Mouse (Mus musculus) cerebellum, adult 2 months (tissue): ENCODE measurements around the gene Ncapd3. TPM values are rescaled to one million over a fixed set of nuclear protein-coding genes. Genes with fewer than 3 reads are reported as not detected.

Source experiments
- DNase-seq, 2 experiments: peaks; one replicate each; pipeline ENCODE4 v3.0.0; 2021
- H3K27ac ChIP-seq: fragments of 200-500 bp; 2 replicates; pipeline ENCODE4 v1.5.1; 2012; ENCODE audit warnings: low read length, control low read depth, inconsistent platforms; ENCODE audit not compliant: insufficient read depth
- H3K27me3 ChIP-seq: fragments of 200-500 bp; 2 replicates; pipeline ENCODE4 v1.6.1; 2012; ENCODE audit warnings: inconsistent platforms, mild to moderate bottlenecking, low read length, moderate library complexity; ENCODE audit not compliant: control insufficient read depth, insufficient read depth
- H3K4me1 ChIP-seq: fragments of 200-500 bp; 2 replicates; pipeline ENCODE4 v1.6.1; 2011; ENCODE audit warnings: low read length; ENCODE audit not compliant: control insufficient read depth, insufficient read depth
- H3K4me3 ChIP-seq: fragments of 200-500 bp; replicated peaks from 2 replicates; pipeline ENCODE3; 2011; ENCODE audit warnings: mild to moderate bottlenecking, low read depth, low read length, control low read depth; ENCODE audit not compliant: insufficient read depth
- CTCF ChIP-seq: fragments of 200-500 bp; IDR thresholded peaks from 2 replicates; pipeline ENCODE4 v1.5.1; 2011; ENCODE audit warnings: low read depth, mild to moderate bottlenecking, control low read depth, low read length, moderate library complexity, borderline replicate concordance; ENCODE audit not compliant: insufficient read depth
- POLR2A ChIP-seq: fragments of 200-500 bp; IDR thresholded peaks from 2 replicates; pipeline ENCODE4 v1.6.1; 2011; ENCODE audit warnings: low read length, control low read depth, borderline replicate concordance; ENCODE audit not compliant: insufficient read depth
- WGBS: fragments of 180-500 bp; shearing (Covaris S2); methylation state at CpG from one replicate; pipeline ENCODE4 v1.1.7; 2018; 5-methylcytosine and 5-hydroxymethylcytosine counted together
- polyA plus RNA-seq: library from polyadenylated mRNA; depleted of rRNA; stranded (reverse); fragments of >200 nt; gene quantifications from 2 replicates; pipeline ENCODE4 v1.2.3, GENCODE M21; 2012; rRNA removed

Gene Ncapd3
- polyA plus RNA-seq: 45.7 and 47.6 TPM in 2 replicates

DNA sequence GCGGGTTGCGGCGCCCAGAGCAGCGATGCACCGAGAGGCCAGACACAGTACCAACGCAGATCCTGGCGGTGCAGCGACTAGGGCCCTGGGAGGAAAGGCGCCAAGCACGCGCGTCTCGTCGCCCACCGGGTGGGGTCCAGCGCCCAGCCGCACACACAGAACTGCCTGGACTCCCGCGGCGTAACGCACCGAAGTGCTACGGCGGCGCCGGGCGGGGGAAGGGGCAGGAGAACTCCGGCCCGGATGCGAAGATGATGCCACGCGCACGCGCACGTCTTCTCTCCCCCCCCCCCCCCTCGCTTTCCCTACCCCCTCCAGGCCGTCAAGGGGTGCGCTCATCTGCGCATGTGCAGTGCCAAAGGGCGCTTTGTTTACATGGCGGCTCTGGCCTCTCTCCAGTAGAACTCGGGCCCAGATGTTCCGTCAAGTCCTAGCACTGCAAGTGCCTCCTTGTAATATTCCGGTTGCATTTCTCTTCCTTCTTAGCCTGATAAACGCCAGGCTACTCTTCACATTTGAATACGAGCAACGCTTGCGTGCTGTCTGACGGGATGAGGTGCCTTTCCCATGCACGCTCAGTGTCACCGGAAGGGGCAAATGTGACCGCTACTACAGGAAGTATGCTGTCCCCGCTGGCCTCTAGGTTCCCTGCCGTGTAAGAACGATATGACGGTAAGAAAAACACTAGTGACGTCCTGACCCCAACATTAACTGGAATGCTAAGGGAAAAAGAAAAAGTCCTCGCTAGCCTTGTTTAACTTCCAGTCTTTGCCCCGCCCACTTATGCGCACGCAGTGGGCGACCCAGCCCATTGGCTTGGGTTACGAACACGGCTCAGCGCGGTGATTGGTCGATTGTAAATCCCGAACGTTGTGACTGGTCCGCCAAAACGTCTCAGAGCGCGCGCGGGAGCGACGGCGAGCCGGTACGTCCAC is at the start of gene Ncapd3, which contains the start of gene Vps26b:
Gene Ncapd3, plus strand, starts transcription at position 348 of the 935 bp plus-strand sequence.
Gene Vps26b, minus strand, starts transcription at position 238 of the 935 bp plus-strand sequence.
- WGBS: under 1% methylated on average over 73 of the region's 80 CpGs
- no peaks in the 10 kb centered on the region for H3K27me3 ChIP-seq
- TF ChIP-seq POLR2A: peak; percentile 87
- no peak; the same call in 1 of the 2 replicates for TF ChIP-seq CTCF

DNA sequence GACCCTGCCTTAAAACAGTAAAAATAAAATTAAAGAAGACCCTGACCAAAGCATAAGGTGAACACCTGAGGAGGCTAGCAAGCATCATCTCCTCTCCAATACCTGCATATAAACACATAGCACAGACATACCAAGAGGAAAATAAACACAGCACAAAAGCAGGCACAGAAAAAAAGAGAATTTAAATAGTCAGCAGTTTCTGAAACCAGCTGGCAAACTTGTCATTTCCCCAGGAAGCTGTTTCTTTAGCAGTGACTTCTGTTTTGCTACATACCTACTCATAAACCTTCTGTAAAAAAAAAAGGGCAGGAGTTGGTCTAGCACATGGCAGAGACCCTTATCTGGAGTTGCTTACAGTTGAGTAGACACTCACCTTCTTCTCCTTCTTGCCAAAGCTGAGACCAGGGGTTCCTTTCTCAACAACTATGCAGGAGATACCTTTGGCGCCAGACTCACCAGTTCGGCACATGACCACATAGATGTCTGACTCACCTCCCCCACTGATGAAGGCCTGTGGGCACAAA is 44.8 kb upstream of the Ncapd3 start:
- Histone ChIP-seq H3K4me3 (no peak overlapping the region), H3K27ac (no peak overlapping the region), H3K27me3 (no peaks in the 10 kb centered on the region), H3K4me1 (no peaks in the 10 kb centered on the region)
- TF ChIP-seq CTCF (no peak), POLR2A (no peak)
- WGBS: 97% methylated on average over 2 of the region's 2 CpGs
- DNase-seq: no peak

More for the DNA sequence above, at the start of gene Ncapd3, which contains the start of gene Vps26b:
- Histone ChIP-seq H3K27ac (peak within 1 kb of the TSS; percentile 87), H3K4me1 (peaks cover 5% of the 10 kb centered on the region; the same call in 1 of the 2 replicates), H3K4me3 (peak within 1 kb of the TSS; percentile 83)
- peak; percentile 96 to 97 for DNase-seq

DNA sequence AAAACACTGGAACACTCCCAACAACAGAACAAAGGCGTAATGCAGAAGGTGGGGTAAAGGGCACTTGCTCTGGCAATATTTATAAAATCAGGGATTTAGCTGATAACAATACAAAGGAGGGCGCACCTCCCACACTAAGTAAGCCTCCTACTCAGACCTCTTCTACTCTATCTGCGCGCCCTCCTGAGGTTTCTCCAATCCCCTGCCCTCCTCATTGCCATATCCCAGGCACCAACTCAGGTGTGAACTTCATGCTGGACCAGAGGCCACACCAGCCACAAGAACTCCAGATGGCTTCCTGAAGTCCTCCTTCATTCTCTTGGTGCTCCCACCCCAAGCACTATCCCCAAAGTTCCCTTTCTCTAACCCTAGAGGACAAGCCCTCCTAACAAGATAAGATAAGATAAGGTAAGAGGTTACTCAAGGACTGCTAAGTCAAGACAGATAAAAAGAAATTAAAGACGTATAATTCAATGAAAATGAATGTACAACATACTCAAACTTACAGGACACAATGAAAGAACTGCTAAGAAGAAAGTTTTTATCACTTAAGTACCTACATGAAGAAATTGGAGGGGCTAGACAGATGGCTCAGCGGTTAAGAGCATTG is 44.2 kb upstream of the Ncapd3 start:
- no peak for DNase-seq
- no peaks in the 10 kb centered on the region for H3K4me1 ChIP-seq
- no peak overlapping the region for H3K4me3 ChIP-seq
- no peak overlapping the region for H3K27ac ChIP-seq
- H3K27me3 ChIP-seq: no peaks in the 10 kb centered on the region
- WGBS: 97% methylated on average over 6 of the region's 6 CpGs
- no peak for TF ChIP-seq CTCF
- TF ChIP-seq POLR2A: no peak

DNA sequence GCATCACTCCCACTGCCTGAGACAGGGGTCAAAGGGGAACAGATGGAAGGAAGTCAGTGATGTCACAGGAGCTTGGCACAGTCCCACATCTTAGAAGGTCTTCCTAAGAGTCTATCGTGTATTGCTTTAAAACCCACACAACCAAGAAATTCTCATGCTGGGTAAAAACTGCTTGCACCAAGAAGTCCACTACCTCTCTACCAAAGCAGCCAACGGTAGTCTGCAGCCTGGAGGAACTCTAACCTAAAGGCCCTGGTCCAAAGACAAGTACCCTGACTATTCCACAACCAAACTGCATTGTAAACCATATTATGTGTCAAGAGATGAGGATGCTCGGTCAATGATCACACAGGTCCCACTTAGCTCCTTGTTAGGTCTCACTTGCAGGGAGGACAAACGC is 39.8 kb upstream of the Ncapd3 start:
- Histone ChIP-seq H3K4me3 (no peak overlapping the region), H3K27ac (no peak overlapping the region), H3K4me1 (no peaks in the 10 kb centered on the region), H3K27me3 (no peaks in the 10 kb centered on the region)
- no peak for DNase-seq
- TF ChIP-seq CTCF: no peak
- TF ChIP-seq POLR2A: no peak
- 88% methylated on average over 4 of the region's 4 CpGs for WGBS

DNA sequence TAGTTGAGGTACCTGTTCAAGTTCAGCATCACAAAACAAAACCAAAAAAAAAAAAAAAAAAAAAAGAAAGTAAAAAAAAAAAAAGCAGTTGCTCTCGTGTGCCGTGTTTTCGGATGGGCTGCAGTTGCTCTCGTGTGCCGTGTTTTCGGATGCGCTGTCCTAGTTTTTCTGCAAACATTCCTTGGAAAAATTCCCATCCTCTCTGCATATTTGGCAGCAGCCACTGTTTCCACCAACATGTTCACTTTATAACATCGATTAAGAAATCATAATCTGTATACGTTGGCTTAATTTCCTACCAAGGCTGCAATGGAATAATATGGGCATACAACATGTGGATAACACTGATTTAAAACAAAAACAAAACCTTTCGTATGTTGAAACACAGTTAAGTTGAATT is 36.9 kb upstream of the Ncapd3 start:
- Histone ChIP-seq H3K27me3 (no peaks in the 10 kb centered on the region), H3K4me3 (peak overlapping the region; percentile 29), H3K4me1 (0 out of 2 replicates have a peak, but pooled peaks cover under 1% of the 10 kb centered on the region), H3K27ac (no peak overlapping the region)
- TF ChIP-seq POLR2A: no peak
- 19% methylated on average over 10 of the region's 10 CpGs for WGBS
- peak in 1 of 2 experiments; percentile 59 for DNase-seq

DNA sequence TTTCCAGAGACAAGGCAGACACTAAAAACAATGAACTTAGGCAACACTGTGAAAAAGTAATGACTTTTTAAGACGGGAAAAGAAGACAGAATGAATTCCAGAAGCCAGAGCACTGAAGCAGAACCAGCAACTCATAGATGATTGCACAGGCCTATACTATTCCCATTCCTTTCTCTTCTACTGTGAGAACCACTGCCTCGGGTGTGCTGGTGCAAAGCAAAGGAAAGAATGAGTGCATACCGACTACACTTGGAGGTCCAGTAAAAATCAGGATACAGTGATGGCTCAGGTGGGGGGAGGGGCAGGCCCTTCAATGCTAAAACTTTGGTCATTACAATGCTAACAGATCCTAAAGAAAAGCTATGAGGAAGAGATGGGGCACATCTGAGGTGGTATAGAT is 36.1 kb upstream of the Ncapd3 start:
- TF ChIP-seq CTCF (no peak), POLR2A (no peak)
- H3K27ac ChIP-seq: no peak overlapping the region
- 0 out of 2 replicates have a peak, but pooled peaks cover 3% of the 10 kb centered on the region for H3K4me1 ChIP-seq
- WGBS: 61% methylated on average over 3 of the region's 3 CpGs
- no peak overlapping the region for H3K4me3 ChIP-seq
- DNase-seq: no peak
- H3K27me3 ChIP-seq: no peaks in the 10 kb centered on the region

DNA sequence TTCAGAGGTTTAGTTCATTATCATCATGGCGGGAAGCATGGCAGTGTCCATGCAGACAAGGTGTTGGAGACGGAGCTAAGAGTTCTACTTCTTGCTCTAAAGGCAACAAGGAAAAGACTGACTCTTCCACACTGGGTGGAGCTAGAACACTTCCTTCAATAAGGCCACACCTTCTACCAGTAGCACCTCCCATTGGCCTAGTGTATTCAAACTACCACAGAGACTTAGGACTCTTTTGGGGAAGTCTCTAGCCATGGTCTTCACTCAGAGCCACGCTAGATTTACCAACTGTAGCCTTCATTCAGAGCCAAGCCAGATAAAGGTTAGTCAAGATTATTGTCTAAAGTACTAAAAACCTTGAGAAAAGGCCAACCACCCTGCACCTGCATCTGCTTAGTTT is 32.9 kb upstream of the Ncapd3 start:
- DNase-seq: peak in 1 of 2 experiments; percentile 0
- WGBS: 93% methylated on average over 3 of the region's 3 CpGs
- Histone ChIP-seq H3K4me3 (no peak overlapping the region), H3K27ac (no peak overlapping the region), H3K4me1 (0 out of 2 replicates have a peak, but pooled peaks cover 3% of the 10 kb centered on the region), H3K27me3 (no peaks in the 10 kb centered on the region)
- no peak for TF ChIP-seq CTCF

DNA sequence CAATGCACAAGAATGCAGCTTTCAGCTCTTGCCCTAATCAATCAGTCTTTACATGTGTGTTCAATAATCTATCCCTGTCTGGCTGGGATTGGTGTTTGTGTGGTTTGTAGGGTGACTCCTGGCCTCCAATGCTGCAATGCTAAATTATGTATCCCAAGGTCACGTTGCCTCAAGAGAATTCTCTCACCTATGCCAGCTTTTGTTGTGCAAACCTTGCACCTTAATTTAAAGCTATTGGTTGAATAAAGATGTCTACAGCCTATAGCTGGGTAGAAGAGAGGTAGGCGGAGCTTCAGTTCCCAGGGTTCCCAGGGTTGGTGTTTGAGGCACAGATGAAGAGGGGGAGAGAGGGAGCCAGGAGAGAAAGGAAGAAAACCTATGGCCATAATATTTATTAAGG is 32.5 kb upstream of the Ncapd3 start:
- WGBS: 100% methylated on average over 2 of the region's 2 CpGs
- TF ChIP-seq CTCF: no peak
- no peak for TF ChIP-seq POLR2A
- Histone ChIP-seq H3K27ac (no peak overlapping the region), H3K4me3 (no peak overlapping the region), H3K27me3 (no peaks in the 10 kb centered on the region), H3K4me1 (0 out of 2 replicates have a peak, but pooled peaks cover 3% of the 10 kb centered on the region)
- peak in 1 of 2 experiments; percentile 3 for DNase-seq
